Mouse (Mus musculus): Measurements from ENCODE around the gene Sod2. TPM values are rescaled to one million over a fixed set of nuclear protein-coding genes. Genes with fewer than 3 reads are reported as not detected.
"Not testable (repeated sequence)": the region's sequence is repeated elsewhere in the genome, so short reads cannot be mapped to it uniquely, and the experiment has no call there.

Gene Sod2
- 295 and 310 TPM in 2 replicates for polyA plus RNA-seq (2015; fragmentation: Nextera tagmentation; extraction: Ambion mirVana)

GRCm38 (mm10) chr17:13006546-13006945 is at the start of gene Sod2:
Gene Sod2, plus strand, starts transcription at chr17:13006846.
- 96% methylated on average over 2 of the region's 2 CpGs for WGBS
- not testable (repeated sequence) for ATAC-seq (replicated peaks; ENCODE audit: low FRiP score, low read depth)

GRCm38 (mm10) chr17:12959377-12959776 is 47.3 kb upstream of the Sod2 start:
- not testable (repeated sequence) for H3K9ac ChIP-seq (ENCODE audit: low read depth, low read length); H3K36me3 ChIP-seq (ENCODE audit: insufficient read depth, low read length); DNase-seq (ENCODE audit: low spot score); H3K4me2 ChIP-seq (ENCODE audit: low read length); H3K27me3 ChIP-seq (ENCODE audit: insufficient read depth, low read length); H3K4me1 ChIP-seq (replicated peaks; ENCODE audit: insufficient read depth, low read length); H3K4me3 ChIP-seq (replicated peaks; ENCODE audit: low read depth, low read length); ATAC-seq (replicated peaks; ENCODE audit: low FRiP score, low read depth); H3K9me3 ChIP-seq (replicated peaks; ENCODE audit: low read length); H3K27ac ChIP-seq
- WGBS: 21% methylated on average over 1 of the region's 2 CpGs

More at GRCm38 (mm10) chr17:13006546-13006945, at the start of gene Sod2:
- peak within 1 kb of the TSS; percentile 35 for H3K9ac ChIP-seq (ENCODE audit: low read depth, low read length)
- not testable (repeated sequence) for H3K27me3 ChIP-seq (ENCODE audit: insufficient read depth, low read length); H3K4me1 ChIP-seq (replicated peaks; ENCODE audit: insufficient read depth, low read length); DNase-seq (ENCODE audit: low spot score); H3K9me3 ChIP-seq (replicated peaks; ENCODE audit: low read length); H3K36me3 ChIP-seq (ENCODE audit: insufficient read depth, low read length)
- H3K4me2 ChIP-seq (ENCODE audit: low read length): peak within 1 kb of the TSS; percentile 79
- H3K27ac ChIP-seq: peak within 1 kb of the TSS; percentile 93
- peak within 1 kb of the TSS; percentile 81 for H3K4me3 ChIP-seq (replicated peaks; ENCODE audit: low read depth, low read length)

- Histone ChIP-seq H3K4me1 (replicated peaks; ENCODE audit: insufficient read depth, low read length) (0 out of 2 replicates have a peak, but pooled peaks cover 4% of the 10 kb centered on the region), H3K27ac (peak within 1 kb of the TSS; percentile 70; the same call in 1 of the 2 replicates), H3K4me3 (replicated peaks; ENCODE audit: low read depth, low read length) (peak within 1 kb of the TSS; percentile 54), H3K36me3 (ENCODE audit: insufficient read depth, low read length) (0 out of 2 replicates have a peak, but pooled peaks cover 3% of the 10 kb centered on the region), H3K27me3 (ENCODE audit: insufficient read depth, low read length) (no peaks in the 10 kb centered on the region), H3K9me3 (replicated peaks; ENCODE audit: low read length) (no peaks in the 10 kb centered on the region), H3K4me2 (ENCODE audit: low read length) (peak within 1 kb of the TSS; percentile 65), H3K9ac (ENCODE audit: low read depth, low read length) (peak within 1 kb of the TSS; percentile 31)
- WGBS: 0% methylated on average over 38 of the region's 42 CpGs
- no peak for TF ChIP-seq CTCF (IDR thresholded peaks at IDR 0.05; ENCODE audit: low read depth)
- ATAC-seq (replicated peaks; ENCODE audit: low FRiP score, low read depth) (peak; percentile 98), DNase-seq (ENCODE audit: low spot score) (peak; percentile 97)
Observed at GRCm38 (mm10) chr17:12960331-12960873, 46.2 kb upstream of the Sod2 start, which contains the start of gene Acat2. Gene Acat2, minus strand, starts transcription at chr17:12960747.

GRCm38 (mm10) chr17:12963476-12963875 is 43.2 kb upstream of the Sod2 start:
- H3K27ac ChIP-seq: no peak overlapping the region
- 61% methylated on average over 3 of the region's 3 CpGs for WGBS
- H3K4me1 ChIP-seq (replicated peaks; ENCODE audit: insufficient read depth, low read length): 0 out of 2 replicates have a peak, but pooled peaks cover 4% of the 10 kb centered on the region
- peak; percentile 7 for DNase-seq (ENCODE audit: low spot score)
- H3K9me3 ChIP-seq (replicated peaks; ENCODE audit: low read length): no peaks in the 10 kb centered on the region
- no peak overlapping the region for H3K4me2 ChIP-seq (ENCODE audit: low read length)
- TF ChIP-seq CTCF (IDR thresholded peaks at IDR 0.05; ENCODE audit: low read depth): no peak
- no peak for ATAC-seq (replicated peaks; ENCODE audit: low FRiP score, low read depth)
- H3K27me3 ChIP-seq (ENCODE audit: insufficient read depth, low read length): no peaks in the 10 kb centered on the region
- H3K36me3 ChIP-seq (ENCODE audit: insufficient read depth, low read length): 0 out of 2 replicates have a peak, but pooled peaks cover 14% of the 10 kb centered on the region
- H3K4me3 ChIP-seq (replicated peaks; ENCODE audit: low read depth, low read length): no peak overlapping the region
- no peak overlapping the region for H3K9ac ChIP-seq (ENCODE audit: low read depth, low read length)

- ATAC-seq (replicated peaks; ENCODE audit: low FRiP score, low read depth): no peak
- no peak for TF ChIP-seq CTCF (IDR thresholded peaks at IDR 0.05; ENCODE audit: low read depth)
Observed at GRCm38 (mm10) chr17:12967173-12967572, 39.5 kb upstream of the Sod2 start.

GRCm38 (mm10) chr17:12973851-12974250 is 32.8 kb upstream of the Sod2 start:
- H3K9ac ChIP-seq (ENCODE audit: low read depth, low read length): no peak overlapping the region
- no peak overlapping the region for H3K4me2 ChIP-seq (ENCODE audit: low read length)
- peaks cover 19% of the 10 kb centered on the region; the same call in 1 of the 2 replicates for H3K36me3 ChIP-seq (ENCODE audit: insufficient read depth, low read length)
- DNase-seq (ENCODE audit: low spot score) (no peak), ATAC-seq (replicated peaks; ENCODE audit: low FRiP score, low read depth) (no peak)
- H3K4me3 ChIP-seq (replicated peaks; ENCODE audit: low read depth, low read length): no peak overlapping the region
- H3K9me3 ChIP-seq (replicated peaks; ENCODE audit: low read length): no peaks in the 10 kb centered on the region
- no peaks in the 10 kb centered on the region for H3K27me3 ChIP-seq (ENCODE audit: insufficient read depth, low read length)
- no peak for TF ChIP-seq CTCF (IDR thresholded peaks at IDR 0.05; ENCODE audit: low read depth)
- H3K4me1 ChIP-seq (replicated peaks; ENCODE audit: insufficient read depth, low read length): no peaks in the 10 kb centered on the region
- 83% methylated on average over 2 of the region's 2 CpGs for WGBS
- H3K27ac ChIP-seq: no peak overlapping the region

More at GRCm38 (mm10) chr17:12967173-12967572, 39.5 kb upstream of the Sod2 start:
- no peak overlapping the region for H3K4me3 ChIP-seq (replicated peaks; ENCODE audit: low read depth, low read length)
- no peak overlapping the region for H3K27ac ChIP-seq
- no peak overlapping the region for H3K4me2 ChIP-seq (ENCODE audit: low read length)
- 0 out of 2 replicates have a peak, but pooled peaks cover 20% of the 10 kb centered on the region for H3K36me3 ChIP-seq (ENCODE audit: insufficient read depth, low read length)
- H3K4me1 ChIP-seq (replicated peaks; ENCODE audit: insufficient read depth, low read length): no peaks in the 10 kb centered on the region
- no peaks in the 10 kb centered on the region for H3K27me3 ChIP-seq (ENCODE audit: insufficient read depth, low read length)
- no peak for DNase-seq (ENCODE audit: low spot score)
- WGBS: 84% methylated on average over 2 of the region's 2 CpGs
- no peaks in the 10 kb centered on the region for H3K9me3 ChIP-seq (replicated peaks; ENCODE audit: low read length)
- no peak overlapping the region for H3K9ac ChIP-seq (ENCODE audit: low read depth, low read length)

Data from kidney, postnatal 0 days (tissue).